Mouse (Mus musculus): ENCODE measurements around the gene Spem2. TPM values are rescaled to one million over a fixed set of nuclear protein-coding genes. Genes with fewer than 3 reads are reported as not detected.

Spem2 gene
- polyA plus RNA-seq, 1 experiment from 2014 or later: not detected

- H3K27me3 ChIP-seq (replicated peaks): no peaks in the 10 kb centered on the region
Observed at GRCm38 (mm10) chr11:69849128-69849527, 30.9 kb upstream of the Spem2 start.

GRCm38 (mm10) chr11:69848021-69848420 lies 29.8 kb upstream of the Spem2 start:
- no peaks in the 10 kb centered on the region for H3K27me3 ChIP-seq (replicated peaks)
- H3K9ac ChIP-seq: peak overlapping the region; percentile 94; the same call in 1 of the 2 replicates
- ATAC-seq (ENCODE audit: extremely low read depth, insufficient number of reproducible peaks, low FRiP score, low TSS enrichment): no peak
- H3K27ac ChIP-seq (replicated peaks): no peak overlapping the region
- H3K9me3 ChIP-seq: no peaks in the 10 kb centered on the region
- 97% methylated on average over 6 of the region's 6 CpGs for WGBS
- H3K36me3 ChIP-seq: peaks cover 51% of the 10 kb centered on the region
- H3K4me3 ChIP-seq: peak overlapping the region; percentile 88
- peak overlapping the region; percentile 89 for H3K4me2 ChIP-seq
- peaks cover 47% of the 10 kb centered on the region for H3K4me1 ChIP-seq

More at GRCm38 (mm10) chr11:69849128-69849527, 30.9 kb upstream of the Spem2 start:
- no peak for ATAC-seq (ENCODE audit: extremely low read depth, insufficient number of reproducible peaks, low FRiP score, low TSS enrichment)
- no peak overlapping the region for H3K4me3 ChIP-seq
- H3K27ac ChIP-seq (replicated peaks): peak overlapping the region; percentile 31
- H3K36me3 ChIP-seq: peaks cover 51% of the 10 kb centered on the region
- WGBS: 79% methylated on average over 9 of the region's 9 CpGs
- H3K9me3 ChIP-seq: no peaks in the 10 kb centered on the region
- peak overlapping the region; percentile 24 for H3K4me2 ChIP-seq
- no peak overlapping the region for H3K9ac ChIP-seq
- peaks cover 52% of the 10 kb centered on the region for H3K4me1 ChIP-seq

DNA sequence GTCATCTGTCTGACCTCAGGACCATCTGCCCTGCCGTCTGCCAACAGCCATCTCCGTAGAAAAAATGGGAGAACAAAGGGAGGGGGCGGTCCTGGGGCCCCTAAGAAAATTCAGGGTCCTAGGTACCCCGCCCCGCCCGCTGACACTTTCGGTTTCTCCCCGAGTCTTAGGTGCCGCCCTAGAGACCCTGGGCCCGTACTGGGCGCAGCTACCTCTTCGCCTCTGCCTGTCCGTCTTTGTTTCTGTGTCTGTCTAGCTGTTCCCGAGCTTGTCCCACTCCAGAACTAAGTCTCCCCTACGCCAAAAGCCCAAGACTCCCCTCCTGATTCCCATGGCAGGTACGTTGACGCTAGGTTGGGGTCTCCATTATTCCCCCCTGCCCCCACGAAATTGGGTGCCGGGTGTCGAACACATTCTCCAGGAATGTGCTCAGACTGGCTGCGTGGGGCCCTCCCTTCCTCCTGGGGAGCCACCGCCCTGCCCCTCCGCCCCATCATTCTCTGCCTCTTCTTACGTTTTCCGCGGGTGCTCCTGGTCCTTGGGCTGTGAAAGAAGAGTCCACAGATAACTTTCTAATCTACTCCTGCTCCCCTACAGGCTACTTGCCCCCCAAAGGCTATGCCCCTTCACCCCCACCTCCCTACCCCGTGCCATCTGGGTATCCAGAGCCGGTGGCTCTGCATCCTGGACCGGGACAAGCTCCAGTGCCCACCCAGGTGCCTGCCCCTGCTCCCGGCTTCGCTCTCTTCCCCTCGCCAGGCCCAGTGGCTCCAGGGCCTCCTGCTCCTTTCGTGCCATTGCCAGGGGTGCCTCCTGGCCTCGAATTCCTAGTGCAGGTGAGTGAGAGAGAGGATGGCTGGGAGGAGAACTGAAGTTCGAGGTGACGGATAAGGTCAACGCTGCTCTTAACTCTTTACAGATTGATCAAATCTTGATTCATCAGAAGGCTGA lies 28.7 kb upstream of the Spem2 start:
- peak; percentile 34 for ATAC-seq (ENCODE audit: extremely low read depth, insufficient number of reproducible peaks, low FRiP score, low TSS enrichment)
- peaks cover 45% of the 10 kb centered on the region for H3K36me3 ChIP-seq
- peak overlapping the region; percentile 88 for H3K4me3 ChIP-seq
- H3K4me1 ChIP-seq: peaks cover 38% of the 10 kb centered on the region
- H3K9ac ChIP-seq: peak overlapping the region; percentile 94
- H3K27ac ChIP-seq (replicated peaks): peak overlapping the region; percentile 97
- 12% methylated on average over 37 of the region's 37 CpGs for WGBS
- peak overlapping the region; percentile 89 for H3K4me2 ChIP-seq
- H3K9me3 ChIP-seq: no peaks in the 10 kb centered on the region
- no peaks in the 10 kb centered on the region for H3K27me3 ChIP-seq (replicated peaks)

DNA sequence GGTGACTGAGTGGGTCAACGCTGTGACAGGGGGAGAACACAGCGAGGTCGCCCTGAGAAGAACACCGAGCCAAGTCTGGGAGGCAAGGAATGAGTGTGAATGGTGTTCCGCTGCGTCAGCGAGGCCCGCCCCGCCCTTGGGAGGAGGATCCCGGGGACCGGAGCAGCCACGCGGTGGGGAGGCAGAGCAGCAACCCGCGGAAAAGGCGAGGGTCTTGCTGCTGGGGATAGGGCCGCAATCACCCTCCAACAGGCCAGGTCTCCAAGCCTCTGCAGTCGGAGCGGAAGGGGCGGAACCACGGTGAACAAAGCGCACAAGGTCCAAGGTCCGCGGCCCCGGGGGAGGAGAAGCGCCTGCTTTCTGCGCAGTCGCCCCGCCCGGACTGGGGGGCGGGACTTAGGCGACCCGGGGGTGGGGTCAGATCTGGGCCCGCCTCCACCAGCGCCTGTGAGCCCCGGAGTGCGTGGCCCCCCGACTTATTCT lies 28.0 kb upstream of the Spem2 start, which contains the start of gene Plscr3:
Gene Plscr3, plus strand, starts transcription at position 179 of the 483 bp plus-strand sequence.
- peaks cover 37% of the 10 kb centered on the region for H3K36me3 ChIP-seq
- no peaks in the 10 kb centered on the region for H3K27me3 ChIP-seq (replicated peaks)
- under 1% methylated on average over 38 of the region's 38 CpGs for WGBS
- peak within 1 kb of the TSS; percentile 89 for H3K4me2 ChIP-seq
- H3K4me3 ChIP-seq: peak within 1 kb of the TSS; percentile 88
- peak within 1 kb of the TSS; percentile 97 for H3K27ac ChIP-seq (replicated peaks)
- no peaks in the 10 kb centered on the region for H3K9me3 ChIP-seq
- ATAC-seq (ENCODE audit: extremely low read depth, insufficient number of reproducible peaks, low FRiP score, low TSS enrichment): peak; percentile 92
- H3K4me1 ChIP-seq: peaks cover 38% of the 10 kb centered on the region
- peak within 1 kb of the TSS; percentile 94 for H3K9ac ChIP-seq

- peaks cover 34% of the 10 kb centered on the region for H3K27me3 ChIP-seq (replicated peaks)
- peak overlapping the region; percentile 88 for H3K4me2 ChIP-seq
- H3K4me1 ChIP-seq: peaks cover 46% of the 10 kb centered on the region
- peak overlapping the region; percentile 85 for H3K27ac ChIP-seq (replicated peaks)
- H3K9me3 ChIP-seq: no peaks in the 10 kb centered on the region
- peak overlapping the region; percentile 64 for H3K4me3 ChIP-seq
- peak overlapping the region; percentile 84 for H3K9ac ChIP-seq
- WGBS: 2% methylated on average over 7 of the region's 7 CpGs
- no peak for ATAC-seq (ENCODE audit: extremely low read depth, insufficient number of reproducible peaks, low FRiP score, low TSS enrichment)
- H3K36me3 ChIP-seq: no peaks in the 10 kb centered on the region
Observed at GRCm38 (mm10) chr11:69838714-69839104, 20.4 kb upstream of the Spem2 start.

- Histone ChIP-seq H3K9me3 (no peaks in the 10 kb centered on the region), H3K9ac (peak within 1 kb of the TSS; percentile 84), H3K27me3 (replicated peaks) (peaks cover 40% of the 10 kb centered on the region), H3K27ac (replicated peaks) (peak within 1 kb of the TSS; percentile 85), H3K4me2 (peak within 1 kb of the TSS; percentile 88), H3K4me3 (peak within 1 kb of the TSS; percentile 64), H3K4me1 (peaks cover 50% of the 10 kb centered on the region), H3K36me3 (0 out of 2 replicates have a peak, but pooled peaks cover 3% of the 10 kb centered on the region)
- ATAC-seq (ENCODE audit: extremely low read depth, insufficient number of reproducible peaks, low FRiP score, low TSS enrichment): peak; percentile 90
- under 1% methylated on average over 34 of the region's 34 CpGs for WGBS
Observed at GRCm38 (mm10) chr11:69837952-69838713, 19.9 kb upstream of the Spem2 start, which contains the start of gene Tmem256. Gene Tmem256, plus strand, starts transcription at chr11:69838514.

GRCm38 (mm10) chr11:69837604-69837951 lies 19.3 kb upstream of the Spem2 start, which contains the start of gene Nlgn2:
Gene Nlgn2, minus strand, starts transcription at chr11:69837784.
- H3K27me3 ChIP-seq (replicated peaks): peaks cover 46% of the 10 kb centered on the region
- peak within 1 kb of the TSS; percentile 88 for H3K4me2 ChIP-seq
- H3K36me3 ChIP-seq: peaks cover 8% of the 10 kb centered on the region; the same call in 1 of the 2 replicates
- no peaks in the 10 kb centered on the region for H3K9me3 ChIP-seq
- WGBS: 0% methylated on average over 31 of the region's 32 CpGs
- ATAC-seq (ENCODE audit: extremely low read depth, insufficient number of reproducible peaks, low FRiP score, low TSS enrichment): peak; percentile 59; the same call in 1 of the 2 replicates
- peak within 1 kb of the TSS; percentile 64 for H3K4me3 ChIP-seq
- peak within 1 kb of the TSS; percentile 84 for H3K9ac ChIP-seq
- H3K27ac ChIP-seq (replicated peaks): peak within 1 kb of the TSS; percentile 85
- peaks cover 50% of the 10 kb centered on the region for H3K4me1 ChIP-seq

- Histone ChIP-seq H3K27me3 (replicated peaks) (peaks cover 52% of the 10 kb centered on the region), H3K4me3 (peak overlapping the region; percentile 64), H3K27ac (replicated peaks) (peak overlapping the region; percentile 69), H3K9ac (peak overlapping the region; percentile 84), H3K4me2 (peak overlapping the region; percentile 88), H3K4me1 (peaks cover 50% of the 10 kb centered on the region), H3K36me3 (peaks cover 9% of the 10 kb centered on the region; the same call in 1 of the 2 replicates), H3K9me3 (no peaks in the 10 kb centered on the region)
- WGBS: 1% methylated on average over 51 of the region's 52 CpGs
- no peak for ATAC-seq (ENCODE audit: extremely low read depth, insufficient number of reproducible peaks, low FRiP score, low TSS enrichment)
Observed at GRCm38 (mm10) chr11:69836703-69837576, 18.7 kb upstream of the Spem2 start.

DNA sequence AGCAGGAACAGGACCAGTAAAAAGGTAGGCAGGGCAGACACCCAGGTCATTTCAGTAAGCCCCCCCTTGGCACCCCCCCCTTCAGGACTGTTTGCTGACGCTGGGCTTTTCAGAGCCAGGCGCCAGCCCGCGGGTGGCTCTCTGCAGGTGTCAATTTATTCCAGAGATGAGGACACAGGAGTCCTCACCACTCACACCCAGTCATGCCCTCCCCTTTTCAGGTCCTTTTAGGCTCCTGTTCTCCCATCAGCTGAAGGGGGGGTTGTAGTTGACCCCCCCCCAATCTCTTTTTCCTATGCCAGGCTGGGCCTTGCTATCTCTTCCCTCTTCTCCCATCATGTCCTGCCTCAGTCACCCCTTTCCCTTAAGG lies 17.7 kb upstream of the Spem2 start:
- no peak for ATAC-seq (ENCODE audit: extremely low read depth, insufficient number of reproducible peaks, low FRiP score, low TSS enrichment)
- 24% methylated on average over 4 of the region's 4 CpGs for WGBS
- peak overlapping the region; percentile 64 for H3K4me3 ChIP-seq
- no peaks in the 10 kb centered on the region for H3K9me3 ChIP-seq
- H3K27me3 ChIP-seq (replicated peaks): peaks cover 52% of the 10 kb centered on the region
- H3K9ac ChIP-seq: peak overlapping the region; percentile 84
- peaks cover 50% of the 10 kb centered on the region for H3K4me1 ChIP-seq
- H3K36me3 ChIP-seq: peaks cover 9% of the 10 kb centered on the region; the same call in 1 of the 2 replicates
- H3K4me2 ChIP-seq: peak overlapping the region; percentile 88
- no peak overlapping the region for H3K27ac ChIP-seq (replicated peaks)

DNA sequence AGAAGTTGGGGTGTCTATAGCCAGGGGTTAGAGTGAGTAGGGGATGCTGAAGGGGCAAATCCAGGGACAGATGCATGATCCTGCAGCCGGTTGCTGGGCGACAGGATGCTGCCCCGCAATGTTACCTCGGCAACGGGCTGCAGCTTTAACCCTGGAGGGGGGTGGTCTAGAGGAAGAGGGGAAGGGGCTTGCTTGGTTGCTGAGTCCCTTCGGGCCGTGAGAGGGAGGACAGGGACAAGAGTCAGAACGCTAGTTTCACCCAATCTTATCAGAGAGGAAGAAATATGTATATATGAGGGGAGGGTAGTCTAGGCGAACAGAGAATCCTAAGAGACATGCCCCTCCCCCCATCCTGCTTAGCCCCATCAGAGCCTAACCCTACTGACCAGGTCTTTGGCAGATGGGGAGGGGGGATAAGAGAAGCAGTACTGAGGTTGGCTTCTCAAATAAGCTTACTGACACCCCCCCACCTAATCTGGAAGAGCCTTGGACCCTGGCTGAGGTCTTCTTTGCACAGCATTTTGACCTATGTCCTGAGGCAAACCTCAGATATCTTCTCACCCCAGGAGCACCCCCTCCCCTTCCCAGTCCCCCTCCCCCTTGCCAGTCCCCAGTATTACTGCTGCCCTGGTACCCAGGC lies 17.2 kb upstream of the Spem2 start:
- Histone ChIP-seq H3K4me2 (peak overlapping the region; percentile 88), H3K9ac (peak overlapping the region; percentile 84), H3K27ac (replicated peaks) (no peak overlapping the region), H3K4me1 (peaks cover 50% of the 10 kb centered on the region), H3K27me3 (replicated peaks) (peaks cover 52% of the 10 kb centered on the region), H3K36me3 (peaks cover 9% of the 10 kb centered on the region; the same call in 1 of the 2 replicates), H3K4me3 (peak overlapping the region; percentile 64), H3K9me3 (no peaks in the 10 kb centered on the region)
- ATAC-seq (ENCODE audit: extremely low read depth, insufficient number of reproducible peaks, low FRiP score, low TSS enrichment): no peak
- WGBS: 16% methylated on average over 9 of the region's 9 CpGs

Data from heart, embryonic 13.5 days (tissue).